Mouse (Mus musculus) bone marrow macrophage, adult 2 months (primary cell): ENCODE data around the gene Eya2.

Source experiments
- CTCF ChIP-seq: IDR thresholded peaks from 2 replicates; pipeline ENCODE4 v1.5.1; 2012; ENCODE audit warnings: low read depth, mild to moderate bottlenecking, low read length, moderate library complexity
- POLR2A ChIP-seq: IDR thresholded peaks from 2 replicates; pipeline ENCODE4 v1.6.1; 2012; ENCODE audit warnings: mild to moderate bottlenecking, low read depth, low read length, borderline replicate concordance

DNA sequence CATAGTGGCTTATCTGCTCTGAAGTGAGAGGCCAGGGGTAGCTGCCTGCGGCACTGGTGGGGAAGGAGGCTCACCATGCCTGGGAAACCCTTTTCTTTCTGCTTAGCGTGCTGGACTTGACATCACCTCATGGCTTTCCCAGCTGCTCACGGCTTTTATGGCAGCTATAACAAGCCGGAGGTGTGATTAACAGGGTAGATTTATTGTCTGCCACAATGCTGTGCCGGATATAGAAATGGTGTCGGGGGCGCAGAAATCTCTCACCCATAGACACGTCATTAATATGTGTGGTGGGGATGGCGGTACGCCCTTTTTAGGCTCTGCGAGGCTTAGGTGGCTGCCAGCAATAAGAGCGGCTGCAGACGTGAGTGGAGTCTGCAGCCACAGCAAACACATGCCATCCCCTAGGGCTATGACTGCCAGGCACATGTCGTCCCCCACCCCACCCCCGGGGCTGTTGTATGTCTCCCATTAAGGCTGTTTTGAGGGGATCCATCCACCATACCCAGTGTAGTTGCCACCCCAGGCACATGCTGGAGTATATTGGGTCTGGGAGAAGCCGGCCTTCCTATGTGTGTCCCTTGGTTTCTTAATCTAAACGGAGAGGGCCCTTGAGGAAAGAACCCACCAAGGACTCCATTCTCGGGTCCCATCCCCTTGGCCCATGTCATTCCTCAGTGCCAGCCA lies 137.9 kb downstream of the Eya2 start:
- TF ChIP-seq CTCF (no peak), POLR2A (no peak)
